Mouse (Mus musculus) olfactory bulb, adult 2 months (tissue): Measurements from ENCODE around the gene Ccr9.

Experiments used
- CTCF ChIP-seq: fragments of 200-500 bp; IDR thresholded peaks from 2 replicates; pipeline ENCODE4 v1.5.1; 2012; ENCODE audit warnings: low read depth, mild to moderate bottlenecking, low read length, moderate library complexity; ENCODE audit not compliant: insufficient read depth
- POLR2A ChIP-seq: fragments of 200-500 bp; IDR thresholded peaks from 2 replicates; pipeline ENCODE4 v1.6.1; 2012; ENCODE audit warnings: mild to moderate bottlenecking, low read depth, low read length, moderate library complexity; ENCODE audit not compliant: insufficient read depth

DNA sequence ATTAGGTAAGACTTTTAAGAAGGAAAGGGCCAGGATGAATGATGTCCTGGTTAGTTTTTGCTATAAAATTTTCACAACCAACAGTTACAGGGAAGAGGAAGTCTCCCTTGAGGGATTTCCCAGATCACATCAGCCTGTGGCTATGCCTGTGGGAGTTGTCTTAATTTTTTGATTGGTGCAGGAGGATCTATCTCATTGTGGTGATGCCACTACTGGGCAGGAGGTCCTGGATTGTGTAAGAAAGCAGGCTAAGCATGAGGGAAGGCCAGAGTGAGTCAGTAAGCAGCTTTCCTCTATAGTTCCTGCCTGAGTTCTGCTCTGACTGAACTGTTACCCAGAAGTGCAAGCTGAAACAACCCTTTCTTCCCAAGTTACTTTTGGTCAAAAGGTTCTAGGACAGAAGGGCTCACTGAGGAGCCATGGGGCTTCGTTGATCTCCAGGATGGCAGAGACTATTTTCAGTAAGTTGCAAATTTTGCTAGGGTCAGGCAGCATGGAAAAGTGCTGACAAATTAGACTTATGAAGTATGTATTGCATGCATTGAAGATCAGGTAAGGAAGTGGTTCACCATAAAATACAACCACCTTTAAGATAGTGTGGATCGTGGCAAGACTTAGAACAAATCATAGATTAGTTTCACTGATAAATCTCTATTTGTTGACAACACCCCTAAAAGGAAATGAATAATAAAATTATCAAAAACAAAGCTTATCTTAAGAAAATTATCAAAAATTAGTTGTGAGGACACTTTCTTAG lies 44.7 kb downstream of the Ccr9 start:
- TF ChIP-seq POLR2A: no peak
- TF ChIP-seq CTCF: no peak
